Mouse (Mus musculus) megakaryocyte progenitor cell, adult 5-6 weeks (primary cell): ENCODE results near the gene Tmem253. TPM values are rescaled to one million over a fixed set of nuclear protein-coding genes. Genes with fewer than 3 reads are reported as not detected.

Source experiments
- total RNA-seq, 2 experiments: library from RNA; stranded (forward) in 1 of 2; stranded (reverse) in 1 of 2; fragments of 157-497, 149-512 nt in 1 of 2; fragments of 200-1000 nt in 1 of 2; gene quantifications; 2 replicates each; pipeline versions ENCODE4 v1.2.3 to v1.2.4; 2015 to 2017

Gene Tmem253
- total RNA-seq, 2 experiments from 2014 or later = 0.30 TPM; not detected in 1

Other genes with a start within 250 kb of the Tmem253 start
- gene Ang4, start 242.1 kb upstream of the Tmem253 start, total RNA-seq (2015) = not detected in 2 replicates
- gene Ang4, start 242.1 kb upstream of the Tmem253 start, total RNA-seq (2017) = not detected in 2 replicates
- gene AY358078, start 215.6 kb upstream of the Tmem253 start, total RNA-seq (2015) = not detected in 2 replicates
- not detected in 2 replicates for gene AY358078, start 215.6 kb upstream of the Tmem253 start, total RNA-seq (2017)
- gene Ear6, start 162.0 kb upstream of the Tmem253 start, total RNA-seq (2015) = 5.8 and 12.8 TPM in 2 replicates
- gene Ear6, start 162.0 kb upstream of the Tmem253 start, total RNA-seq (2017) = 7.5 and 19.0 TPM in 2 replicates
- 6.7 and 10.1 TPM in 2 replicates for gene Mettl17, start 130.8 kb upstream of the Tmem253 start, total RNA-seq (2015)
- 14.7 and 15.5 TPM in 2 replicates for gene Mettl17, start 130.8 kb upstream of the Tmem253 start, total RNA-seq (2017)
- 0.10 and 0.34 TPM in 2 replicates for gene Slc39a2, start 122.8 kb upstream of the Tmem253 start, total RNA-seq (2015)
- 0.17 TPM in 1 of 2 replicates, not detected in the other for gene Slc39a2, start 122.8 kb upstream of the Tmem253 start, total RNA-seq (2017)
- gene Ndrg2, start 101.5 kb upstream of the Tmem253 start, total RNA-seq (2015) = 8.9 and 10.4 TPM in 2 replicates
- 7.0 and 15.6 TPM in 2 replicates for gene Ndrg2, start 101.5 kb upstream of the Tmem253 start, total RNA-seq (2017)
- not detected in 2 replicates for gene Tppp2, start 97.2 kb upstream of the Tmem253 start, total RNA-seq (2015)
- gene Tppp2, start 97.2 kb upstream of the Tmem253 start, total RNA-seq (2017) = not detected in 2 replicates
- gene Rnase13, start 92.9 kb upstream of the Tmem253 start, total RNA-seq (2015) = not detected in 2 replicates
- not detected in 2 replicates for gene Rnase13, start 92.9 kb upstream of the Tmem253 start, total RNA-seq (2017)
- gene Arhgef40, start 30.9 kb upstream of the Tmem253 start, total RNA-seq (2015) = 3.0 and 9.1 TPM in 2 replicates
- gene Arhgef40, start 30.9 kb upstream of the Tmem253 start, total RNA-seq (2017) = 5.0 and 15.2 TPM in 2 replicates
- 6.5 and 8.5 TPM in 2 replicates for gene Zfp219, start 5.1 kb downstream of the Tmem253 start, total RNA-seq (2015)
- 8.2 and 15.1 TPM in 2 replicates for gene Zfp219, start 5.1 kb downstream of the Tmem253 start, total RNA-seq (2017)
- gene Olfr221, start 26.8 kb downstream of the Tmem253 start, total RNA-seq (2015) = not detected in 2 replicates
- gene Olfr221, start 26.8 kb downstream of the Tmem253 start, total RNA-seq (2017) = not detected in 2 replicates
- 353 and 414 TPM in 2 replicates for gene Hnrnpc, start 88.4 kb downstream of the Tmem253 start, total RNA-seq (2015)
- 560 and 665 TPM in 2 replicates for gene Hnrnpc, start 88.4 kb downstream of the Tmem253 start, total RNA-seq (2017)
- 5.2 and 7.9 TPM in 2 replicates for gene Rpgrip1, start 95.0 kb downstream of the Tmem253 start, total RNA-seq (2015)
- 3.3 and 7.1 TPM in 2 replicates for gene Rpgrip1, start 95.0 kb downstream of the Tmem253 start, total RNA-seq (2017)
- gene Supt16, start 181.8 kb downstream of the Tmem253 start, total RNA-seq (2015) = 90.6 and 92.7 TPM in 2 replicates
- 219 and 256 TPM in 2 replicates for gene Supt16, start 181.8 kb downstream of the Tmem253 start, total RNA-seq (2017)
- gene Chd8, start 242.1 kb downstream of the Tmem253 start, total RNA-seq (2015) = 78.7 and 79.5 TPM in 2 replicates
- 43.7 and 57.7 TPM in 2 replicates for gene Chd8, start 242.1 kb downstream of the Tmem253 start, total RNA-seq (2017)